Mouse (Mus musculus) stomach, postnatal 0 days (tissue): ENCODE measurements around the gene Esam.

Source experiments
- CTCF ChIP-seq: IDR thresholded peaks from 2 replicates; pipeline ENCODE4 v1.5.1; 2016; ENCODE audit warnings: antibody characterized with exemption, low read depth, mild to moderate bottlenecking, moderate library complexity
- EP300 ChIP-seq: optimal IDR thresholded peaks from 2 replicates; pipeline ENCODE3; 2016; ENCODE audit warnings: antibody characterized with exemption

DNA sequence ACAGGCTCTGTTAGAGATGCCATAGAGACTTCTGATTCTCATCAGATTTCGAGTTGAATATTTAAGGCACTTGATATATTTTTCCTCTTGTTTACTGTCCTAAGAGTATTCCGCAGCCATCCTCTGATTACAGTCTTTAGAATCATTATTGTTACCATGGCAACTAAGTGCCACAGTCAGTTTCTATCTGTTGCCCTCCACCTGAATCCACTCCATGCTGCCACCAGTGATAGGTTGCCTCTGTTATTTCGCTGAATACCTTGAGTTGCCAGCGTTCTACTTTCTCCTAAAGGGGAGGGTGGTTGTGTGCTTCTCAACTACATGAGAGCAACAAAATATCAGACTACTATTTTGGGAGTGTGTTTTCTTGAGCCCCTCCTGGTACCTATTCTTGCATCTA lies 58.8 kb downstream of the Esam start:
- TF ChIP-seq CTCF: no peak
- no peak for TF ChIP-seq EP300
